Mouse (Mus musculus): ENCODE measurements around the gene Tmem132d. TPM values are rescaled to one million over a fixed set of nuclear protein-coding genes. Genes with fewer than 3 reads are reported as not detected.

The Tmem132d gene
- polyA plus RNA-seq, 1 experiment = not detected

DNA sequence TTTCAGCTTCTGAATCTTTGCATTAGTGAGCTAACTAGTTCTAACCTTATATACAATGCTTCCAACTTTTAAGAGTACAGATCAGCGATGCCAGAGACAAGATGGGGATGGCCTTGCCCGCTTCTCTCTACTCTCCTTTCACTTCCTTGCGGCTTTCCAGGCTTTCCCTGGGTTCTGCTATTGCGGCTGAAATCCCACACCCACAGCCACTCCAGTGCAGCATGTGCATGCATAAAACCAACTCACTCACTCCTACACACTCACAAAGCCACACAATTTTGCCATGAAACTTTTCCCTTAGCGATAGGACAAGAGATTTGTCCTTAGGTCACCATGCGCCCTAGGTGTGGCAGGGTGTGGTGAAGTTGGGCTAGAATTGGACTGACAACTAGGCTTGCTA lies 567.7 kb downstream of the Tmem132d start:
- H3K4me1 ChIP-seq (ENCODE audit: control insufficient read depth, insufficient read depth, low read length) = no peaks in the 10 kb centered on the region
- H3K27ac ChIP-seq (ENCODE audit: insufficient read depth, low read depth, low read length) = no peak overlapping the region
- no peak for TF ChIP-seq CTCF (IDR thresholded peaks at IDR 0.05; ENCODE audit: low read depth, low read length)
- H3K4me3 ChIP-seq (ENCODE audit: insufficient read depth, low read length) = no peak overlapping the region

DNA sequence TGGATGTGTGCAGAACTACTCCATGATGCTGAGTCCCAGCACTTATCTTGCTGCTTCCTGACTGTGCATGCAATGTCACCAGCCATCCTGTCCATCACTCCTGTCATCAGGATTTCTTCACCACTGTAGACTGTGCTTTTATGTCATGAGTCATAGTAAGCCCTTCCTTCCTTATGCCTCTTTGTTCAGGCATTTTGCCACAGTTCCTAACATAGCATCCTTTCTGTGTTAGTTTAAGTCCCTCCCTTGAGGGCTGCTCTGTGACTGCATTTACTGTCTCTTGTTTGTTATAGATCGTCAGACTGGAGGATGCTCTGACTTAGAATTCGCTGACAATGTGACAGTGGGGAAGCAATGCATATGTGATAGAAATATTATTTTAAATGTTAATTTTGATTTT lies 573.2 kb downstream of the Tmem132d start:
- Histone ChIP-seq H3K4me3 (ENCODE audit: insufficient read depth, low read length) (no peak overlapping the region), H3K4me1 (ENCODE audit: control insufficient read depth, insufficient read depth, low read length) (no peaks in the 10 kb centered on the region), H3K27ac (ENCODE audit: insufficient read depth, low read depth, low read length) (no peak overlapping the region)
- TF ChIP-seq POLR2A (IDR thresholded peaks at IDR 0.05; ENCODE audit: borderline replicate concordance, low read depth, low read length) (no peak), CTCF (IDR thresholded peaks at IDR 0.05; ENCODE audit: low read depth, low read length) (no peak)

- no peaks in the 10 kb centered on the region for H3K4me1 ChIP-seq (ENCODE audit: control insufficient read depth, insufficient read depth, low read length)
- no peak overlapping the region for H3K4me3 ChIP-seq (ENCODE audit: insufficient read depth, low read length)
- TF ChIP-seq CTCF (IDR thresholded peaks at IDR 0.05; ENCODE audit: low read depth, low read length) (no peak), POLR2A (IDR thresholded peaks at IDR 0.05; ENCODE audit: borderline replicate concordance, low read depth, low read length) (no peak)
- H3K27ac ChIP-seq (ENCODE audit: insufficient read depth, low read depth, low read length) = no peak overlapping the region
Observed at GRCm38 (mm10) chr5:127852305-127852704, 580.6 kb downstream of the Tmem132d start.

- no peak overlapping the region for H3K27ac ChIP-seq (ENCODE audit: insufficient read depth, low read depth, low read length)
- TF ChIP-seq CTCF (IDR thresholded peaks at IDR 0.05; ENCODE audit: low read depth, low read length) (no peak), POLR2A (IDR thresholded peaks at IDR 0.05; ENCODE audit: borderline replicate concordance, low read depth, low read length) (no peak)
- H3K4me3 ChIP-seq (ENCODE audit: insufficient read depth, low read length) = no peak overlapping the region
- H3K4me1 ChIP-seq (ENCODE audit: control insufficient read depth, insufficient read depth, low read length) = no peaks in the 10 kb centered on the region
Observed at GRCm38 (mm10) chr5:127831791-127832190, 601.1 kb downstream of the Tmem132d start.

- TF ChIP-seq POLR2A (IDR thresholded peaks at IDR 0.05; ENCODE audit: borderline replicate concordance, low read depth, low read length) (no peak), CTCF (IDR thresholded peaks at IDR 0.05; ENCODE audit: low read depth, low read length) (no peak)
- H3K27ac ChIP-seq (ENCODE audit: insufficient read depth, low read depth, low read length) = no peak overlapping the region
- H3K4me1 ChIP-seq (ENCODE audit: control insufficient read depth, insufficient read depth, low read length) = no peaks in the 10 kb centered on the region
- no peak overlapping the region for H3K4me3 ChIP-seq (ENCODE audit: insufficient read depth, low read length)
Observed at GRCm38 (mm10) chr5:127830831-127831230, 602.0 kb downstream of the Tmem132d start.

- no peak overlapping the region for H3K4me3 ChIP-seq (ENCODE audit: insufficient read depth, low read length)
- TF ChIP-seq CTCF (IDR thresholded peaks at IDR 0.05; ENCODE audit: low read depth, low read length) (no peak), POLR2A (IDR thresholded peaks at IDR 0.05; ENCODE audit: borderline replicate concordance, low read depth, low read length) (no peak)
- H3K4me1 ChIP-seq (ENCODE audit: control insufficient read depth, insufficient read depth, low read length) = no peaks in the 10 kb centered on the region
- H3K27ac ChIP-seq (ENCODE audit: insufficient read depth, low read depth, low read length) = no peak overlapping the region
Observed at GRCm38 (mm10) chr5:127828756-127829155, 604.1 kb downstream of the Tmem132d start.

DNA sequence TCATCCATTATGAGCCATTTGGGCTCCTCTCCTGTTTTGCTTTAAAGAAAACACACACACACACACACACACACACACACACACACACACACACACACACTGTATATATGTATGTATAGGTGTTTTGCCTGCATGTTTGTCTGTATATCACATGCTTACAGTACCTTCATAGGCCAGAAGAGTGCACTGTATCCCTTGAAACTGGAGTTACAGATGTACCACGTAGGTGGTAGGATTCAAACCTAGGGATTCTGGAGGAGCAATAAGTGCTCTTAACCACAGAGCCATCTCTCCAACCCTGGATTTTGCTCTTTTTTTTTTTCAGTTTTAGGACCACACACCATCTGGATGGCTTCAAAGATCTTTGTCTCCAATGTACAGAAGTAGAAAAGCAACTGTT lies 610.9 kb downstream of the Tmem132d start:
- H3K27ac ChIP-seq (ENCODE audit: insufficient read depth, low read depth, low read length) = no peak overlapping the region
- TF ChIP-seq POLR2A (IDR thresholded peaks at IDR 0.05; ENCODE audit: borderline replicate concordance, low read depth, low read length) (no peak), CTCF (IDR thresholded peaks at IDR 0.05; ENCODE audit: low read depth, low read length) (no peak)
- no peaks in the 10 kb centered on the region for H3K4me1 ChIP-seq (ENCODE audit: control insufficient read depth, insufficient read depth, low read length)
- H3K4me3 ChIP-seq (ENCODE audit: insufficient read depth, low read length) = no peak overlapping the region

- H3K4me3 ChIP-seq (ENCODE audit: insufficient read depth, low read length) = no peak overlapping the region
- no peak overlapping the region for H3K27ac ChIP-seq (ENCODE audit: insufficient read depth, low read depth, low read length)
- no peaks in the 10 kb centered on the region for H3K4me1 ChIP-seq (ENCODE audit: control insufficient read depth, insufficient read depth, low read length)
- TF ChIP-seq CTCF (IDR thresholded peaks at IDR 0.05; ENCODE audit: low read depth, low read length) (no peak), POLR2A (IDR thresholded peaks at IDR 0.05; ENCODE audit: borderline replicate concordance, low read depth, low read length) (no peak)
Observed at GRCm38 (mm10) chr5:127815292-127815691, 617.6 kb downstream of the Tmem132d start.

GRCm38 (mm10) chr5:127807419-127807818 lies 625.5 kb downstream of the Tmem132d start:
- no peak for TF ChIP-seq POLR2A (IDR thresholded peaks at IDR 0.05; ENCODE audit: borderline replicate concordance, low read depth, low read length)
- TF ChIP-seq CTCF (IDR thresholded peaks at IDR 0.05; ENCODE audit: low read depth, low read length) = no peak
- no peak overlapping the region for H3K4me3 ChIP-seq (ENCODE audit: insufficient read depth, low read length)

DNA sequence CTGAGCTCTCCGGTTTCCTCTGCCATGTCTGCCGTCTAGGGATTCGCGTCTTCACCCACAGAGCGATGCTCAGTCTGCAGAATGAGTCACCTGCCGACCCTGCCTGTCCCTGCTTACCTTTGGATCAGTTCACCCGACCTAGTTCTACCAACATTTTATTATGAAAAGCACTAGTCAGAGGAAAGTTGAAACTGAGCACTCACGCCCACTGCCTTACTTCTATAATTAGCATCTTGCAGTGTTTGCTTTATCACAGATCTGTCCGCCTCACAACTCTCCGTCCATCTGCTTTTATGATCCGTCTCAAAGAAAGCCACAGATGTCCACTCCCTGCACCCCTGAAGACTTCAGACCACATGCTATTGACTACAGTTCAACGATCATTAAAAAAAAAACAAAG lies 626.0 kb downstream of the Tmem132d start:
- TF ChIP-seq CTCF (IDR thresholded peaks at IDR 0.05; ENCODE audit: low read depth, low read length) (no peak), POLR2A (IDR thresholded peaks at IDR 0.05; ENCODE audit: borderline replicate concordance, low read depth, low read length) (no peak)
- no peaks in the 10 kb centered on the region for H3K4me1 ChIP-seq (ENCODE audit: control insufficient read depth, insufficient read depth, low read length)

More at GRCm38 (mm10) chr5:127807419-127807818, 625.5 kb downstream of the Tmem132d start:
- no peak overlapping the region for H3K27ac ChIP-seq (ENCODE audit: insufficient read depth, low read depth, low read length)
- no peaks in the 10 kb centered on the region for H3K4me1 ChIP-seq (ENCODE audit: control insufficient read depth, insufficient read depth, low read length)

GRCm38 (mm10) chr5:127800907-127801306 lies 632.0 kb downstream of the Tmem132d start:
- no peak overlapping the region for H3K4me3 ChIP-seq (ENCODE audit: insufficient read depth, low read length)
- H3K4me1 ChIP-seq (ENCODE audit: control insufficient read depth, insufficient read depth, low read length) = no peaks in the 10 kb centered on the region
- no peak for TF ChIP-seq CTCF (IDR thresholded peaks at IDR 0.05; ENCODE audit: low read depth, low read length)
- no peak for TF ChIP-seq POLR2A (IDR thresholded peaks at IDR 0.05; ENCODE audit: borderline replicate concordance, low read depth, low read length)
- no peak overlapping the region for H3K27ac ChIP-seq (ENCODE audit: insufficient read depth, low read depth, low read length)

More for the DNA sequence above, 626.0 kb downstream of the Tmem132d start:
- Histone ChIP-seq H3K27ac (ENCODE audit: insufficient read depth, low read depth, low read length) (no peak overlapping the region), H3K4me3 (ENCODE audit: insufficient read depth, low read length) (no peak overlapping the region)

All from bone marrow macrophage, adult 2 months (primary cell).